Mouse (Mus musculus) MEL (cell line): ENCODE measurements around the gene Gm17268.

Experiments
- CTCF ChIP-seq, 3 experiments: IDR thresholded peaks in 2 of 3; conservative IDR thresholded peaks in 1 of 3; 2 replicates each; pipeline ENCODE4 v1.5.1; 2011 to 2012; ENCODE audit warnings: low read length in 3 of 3, low read depth in 2 of 3, mild to moderate bottlenecking in 2 of 3, improper control_type of control experiment in 1 of 3, inconsistent platforms in 1 of 3, mixed read lengths in 1 of 3, moderate library complexity in 1 of 3; ENCODE audit not compliant: control insufficient read depth in 1 of 3, insufficient read depth in 1 of 3, poor library complexity in 1 of 3, severe bottlenecking in 1 of 3
- E2F4 ChIP-seq: IDR thresholded peaks from 2 replicates; pipeline ENCODE4 v1.6.1; 2011; ENCODE audit warnings: low read depth, low read length, improper control_type of control experiment, borderline replicate concordance
- ETS1 ChIP-seq: IDR thresholded peaks from 2 replicates; pipeline ENCODE4 v1.6.1; 2012; ENCODE audit warnings: low read depth, mild to moderate bottlenecking, inconsistent platforms, low read length, improper control_type of control experiment, moderate library complexity
- GATA1 ChIP-seq: IDR thresholded peaks from 2 replicates; pipeline ENCODE4 v1.6.1; 2011; ENCODE audit warnings: low read depth, low read length, improper control_type of control experiment
- MYC ChIP-seq: IDR thresholded peaks from 2 replicates; pipeline ENCODE4 v1.6.1; 2011; ENCODE audit warnings: low read depth, mild to moderate bottlenecking, low read length, improper control_type of control experiment, moderate library complexity
- TCF12 ChIP-seq: IDR thresholded peaks from 2 replicates; pipeline ENCODE4 v1.6.1; 2014; ENCODE audit warnings: low read depth, mild to moderate bottlenecking, inconsistent platforms, low read length, improper control_type of control experiment, moderate library complexity
- ZKSCAN1 ChIP-seq: IDR thresholded peaks from 2 replicates; pipeline ENCODE4 v1.6.1; 2012; ENCODE audit warnings: low read depth, mild to moderate bottlenecking, inconsistent platforms, low read length, improper control_type of control experiment, moderate library complexity

GRCm38 (mm10) chr11:82041671-82042080 lies 3.3 kb upstream of the Gm17268 start:
- no peak for TF ChIP-seq CTCF (IDR thresholded peaks at IDR 0.05 in 2 of 3, conservative IDR thresholded peaks at IDR 0.05 in 1 of 3; ENCODE audit: control insufficient read depth in 1 of 3, insufficient read depth in 1 of 3, low read depth in 2 of 3, low read length in 3 of 3, poor library complexity in 1 of 3, severe bottlenecking in 1 of 3)
- TF ChIP-seq MYC, result no peak
- peak; percentile 96 for TF ChIP-seq TCF12
- TF ChIP-seq ZKSCAN1, result no peak
- TF ChIP-seq ETS1, result peak; percentile 86; the same call in 1 of the 2 replicates
- TF ChIP-seq GATA1, result peak; percentile 92
- no peak for TF ChIP-seq E2F4
